In genomic region chr13:11107693-11108092, GRCm38 (mm10) we compare ENCODE assay signal across 22 mouse cellular contexts.
A peak's percentile ranks its signal among the peaks of the same experiment; 100 is the strongest.
DNase-seq lines count a peak whose midpoint lies in the region; ATAC-seq and TF ChIP-seq lines count a peak whose summit lies in the region.
"Had no signal": no experiment of that assay in that cellular context is flagged by ENCODE, and none has a peak within 500 bp of the region (broad histone marks: within the 10 kb centered on the region; RNA-seq: fewer than 3 reads in every experiment).

No protein-coding gene starts in this region.

- H3K27me3 ChIP-seq in lung, embryonic 14.5 days (ENCODE audit: insufficient read depth, low read length), result no peaks in the 10 kb centered on the region
- no peaks in the 10 kb centered on the region for H3K27me3 ChIP-seq in lung, embryonic 15.5 days
- no peaks in the 10 kb centered on the region for H3K27me3 ChIP-seq in lung, embryonic 16.5 days (ENCODE audit: control insufficient read depth, insufficient read depth, low read depth, low read length)
- no peaks in the 10 kb centered on the region for H3K27me3 ChIP-seq in lung, postnatal 0 days (replicated peaks; ENCODE audit: insufficient read depth, low read length)
- H3K27me3 ChIP-seq: CH12.LX, Patski had no signal

- ATAC-seq in lung, embryonic 14.5 days (ENCODE audit: insufficient read depth), result no peak
- no peak for ATAC-seq in lung, embryonic 15.5 days (ENCODE audit: borderline replicate concordance, extremely low read depth, low FRiP score, low TSS enrichment)
- ATAC-seq in lung, embryonic 16.5 days (ENCODE audit: low read depth), result peak; percentile 43
- ATAC-seq in lung, postnatal 0 days, result peak; percentile 57; the same call in 1 of the 2 replicates
- ATAC-seq: activated CD4-positive, CD25-positive, alpha-beta regulatory T cell, adult 4 months; CD4-positive, CD25-positive, alpha-beta regulatory T cell, adult 4 months; Patski had no signal

- WGBS in lung, embryonic 14.5 days, result 55% methylated on average over 2 of the region's 2 CpGs
- WGBS in lung, embryonic 15.5 days, result 61% methylated on average over 2 of the region's 2 CpGs
- 63% methylated on average over 2 of the region's 2 CpGs for WGBS in lung, embryonic 16.5 days
- 61% methylated on average over 2 of the region's 2 CpGs for WGBS in lung, postnatal 0 days

- no peaks in the 10 kb centered on the region for H3K9me3 ChIP-seq in lung, embryonic 14.5 days (ENCODE audit: low read depth, low read length)
- H3K9me3 ChIP-seq in lung, embryonic 15.5 days, result no peaks in the 10 kb centered on the region
- no peaks in the 10 kb centered on the region for H3K9me3 ChIP-seq in lung, embryonic 16.5 days (ENCODE audit: control insufficient read depth, low read length)
- H3K9me3 ChIP-seq in lung, postnatal 0 days (ENCODE audit: low read length), result no peaks in the 10 kb centered on the region
- H3K9me3 ChIP-seq: G1E had no signal

- no peak overlapping the region for H3K27ac ChIP-seq in lung, embryonic 14.5 days (ENCODE audit: low read depth)
- 0 out of 2 replicates have a peak overlapping the region, but pooled peaks have one; percentile 21 for H3K27ac ChIP-seq in lung, embryonic 15.5 days
- no peak overlapping the region for H3K27ac ChIP-seq in lung, embryonic 16.5 days (ENCODE audit: low read length)
- H3K27ac ChIP-seq in lung, postnatal 0 days (ENCODE audit: low read length), result no peak overlapping the region

- peak; percentile 92 for TF ChIP-seq EP300 in lung, postnatal 0 days (IDR thresholded peaks at IDR 0.05)

- no peaks in the 10 kb centered on the region for H3K36me3 ChIP-seq in lung, embryonic 14.5 days (ENCODE audit: insufficient read depth)
- no peaks in the 10 kb centered on the region for H3K36me3 ChIP-seq in lung, embryonic 15.5 days
- no peaks in the 10 kb centered on the region for H3K36me3 ChIP-seq in lung, embryonic 16.5 days (ENCODE audit: control insufficient read depth, insufficient read depth, low read length)
- no peaks in the 10 kb centered on the region for H3K36me3 ChIP-seq in lung, postnatal 0 days (ENCODE audit: insufficient read depth, low read length)
- H3K36me3 ChIP-seq: G1E had no signal

- H3K4me1 ChIP-seq in lung, embryonic 14.5 days (ENCODE audit: insufficient read depth), result no peaks in the 10 kb centered on the region
- H3K4me1 ChIP-seq in lung, embryonic 15.5 days, result 0 out of 2 replicates have a peak, but pooled peaks cover 2% of the 10 kb centered on the region
- peaks cover 3% of the 10 kb centered on the region for H3K4me1 ChIP-seq in lung, embryonic 16.5 days (replicated peaks; ENCODE audit: control insufficient read depth, insufficient read depth, low read length)
- no peaks in the 10 kb centered on the region for H3K4me1 ChIP-seq in lung, postnatal 0 days (ENCODE audit: insufficient read depth, low read depth, low read length)

- TF ChIP-seq CTCF in lung, embryonic 14.5 days (IDR thresholded peaks at IDR 0.05; ENCODE audit: low read depth), result no peak
- TF ChIP-seq CTCF in lung, postnatal 0 days (IDR thresholded peaks at IDR 0.05), result no peak

- no peak overlapping the region for H3K4me2 ChIP-seq in lung, embryonic 14.5 days
- no peak overlapping the region for H3K4me2 ChIP-seq in lung, embryonic 15.5 days
- H3K4me2 ChIP-seq in lung, embryonic 16.5 days (ENCODE audit: low read depth, low read length), result no peak overlapping the region
- H3K4me2 ChIP-seq in lung, postnatal 0 days (replicated peaks; ENCODE audit: low read depth, low read length), result no peak overlapping the region

- H3K4me3 ChIP-seq in lung, embryonic 14.5 days (ENCODE audit: low read depth, low read length), result no peak overlapping the region
- H3K4me3 ChIP-seq in lung, embryonic 15.5 days, result no peak overlapping the region
- H3K4me3 ChIP-seq in lung, embryonic 16.5 days (ENCODE audit: low read length), result no peak overlapping the region
- H3K4me3 ChIP-seq in lung, postnatal 0 days (ENCODE audit: low read depth, low read length), result no peak overlapping the region

- H3K9ac ChIP-seq in lung, embryonic 14.5 days, result no peak overlapping the region
- H3K9ac ChIP-seq in lung, embryonic 15.5 days, result no peak overlapping the region
- H3K9ac ChIP-seq in lung, embryonic 16.5 days (ENCODE audit: low read length), result no peak overlapping the region
- no peak overlapping the region for H3K9ac ChIP-seq in lung, postnatal 0 days (replicated peaks; ENCODE audit: low read depth)

- peak; percentile 8 for DNase-seq in lung, embryonic 14.5 days
- DNase-seq in lung, postnatal 25 days (ENCODE audit: low spot score), result no peak
- DNase-seq in lung, postnatal 10 days, result no peak
- DNase-seq in lung, adult 18-20 months, result no peak
- peak; percentile 59 for DNase-seq in lung, postnatal 0 days (ENCODE audit: low spot score)
- DNase-seq in lung, postnatal 14 days, result no peak
- DNase-seq: adrenal gland, adult 2 months; adrenal gland, adult 8-10 months; adrenal gland, postnatal 10 days; adrenal gland, postnatal 14 days; adrenal gland, postnatal 25 days; adrenal gland, postnatal 36 days; B cell, adult 2 months; cerebellum, adult 11 months; cerebellum, adult 11-12 months had no signal

Comparison
In these comparisons a context has a peak if more than half of its experiments do, and no peak if none do; other contexts are left out.
1. ATAC-seq: peak in lung, embryonic 16.5 days (single experiment) and lung, postnatal 0 days (single experiment); none in lung, embryonic 14.5 days (single experiment) and lung, embryonic 15.5 days (single experiment).
2. DNase-seq: peak in lung, embryonic 14.5 days (single experiment) and lung, postnatal 0 days (single experiment); none in lung, postnatal 25 days (single experiment), lung, postnatal 10 days (single experiment), lung, adult 18-20 months (0 of 2) and lung, postnatal 14 days (single experiment).